Mouse (Mus musculus): ENCODE data around the gene Lrwd1.

DNA sequence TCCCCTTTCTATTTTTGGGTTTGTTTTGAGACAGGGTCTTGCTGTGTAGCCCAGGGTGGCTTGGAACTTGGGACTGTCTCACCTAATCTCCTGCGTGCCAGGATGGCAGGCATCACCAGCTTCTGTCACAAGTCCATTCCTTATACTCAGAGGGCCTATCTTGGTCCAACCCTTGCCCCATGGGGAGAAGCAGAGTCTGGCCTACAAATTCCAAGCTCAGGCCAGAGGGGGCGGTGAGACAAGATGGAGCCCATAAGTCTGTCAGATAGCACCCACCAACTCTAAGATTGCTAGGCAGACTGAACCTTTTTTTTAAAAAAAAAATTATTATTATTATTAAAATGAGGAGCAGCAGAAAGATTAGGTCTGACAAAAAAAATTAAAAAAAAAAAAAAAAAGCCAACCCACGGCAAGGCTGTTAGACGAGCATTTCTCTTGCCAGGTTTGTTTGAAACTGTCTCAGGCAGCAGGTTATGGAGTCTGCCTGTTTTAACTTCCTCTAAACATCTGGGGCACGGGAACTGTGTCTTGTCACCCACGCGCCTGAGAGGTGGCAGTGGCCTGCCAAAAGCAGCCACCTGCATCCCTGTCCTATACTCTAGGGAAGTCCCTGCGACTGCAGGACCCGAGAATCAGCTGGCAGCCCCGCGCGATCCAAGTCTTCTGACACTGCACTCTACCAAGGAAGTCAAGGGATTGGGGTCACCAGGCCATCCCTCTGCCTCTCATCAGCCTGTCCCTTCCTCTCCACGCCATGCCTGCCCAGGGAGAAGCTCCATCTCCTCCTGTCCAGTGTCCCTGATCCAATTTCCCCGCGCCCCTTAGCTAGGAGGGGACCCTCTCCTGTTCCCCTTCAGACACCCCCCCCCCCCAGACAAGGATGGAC lies 34.0 kb upstream of the Lrwd1 start:
- TF ChIP-seq CTCF (IDR thresholded peaks at IDR 0.05; ENCODE audit: insufficient read depth, low read length): no peak
- TF ChIP-seq POLR2A (IDR thresholded peaks at IDR 0.05; ENCODE audit: borderline replicate concordance, extremely low read depth, low read depth, low read length): no peak

Measured in lung, adult 2 months (tissue).